Mouse (Mus musculus): ENCODE results near the gene Prpf31. TPM values are rescaled to one million over a fixed set of nuclear protein-coding genes. Genes with fewer than 3 reads are reported as not detected.
A peak's percentile ranks its signal among the peaks of the same experiment; 100 is the strongest.

The Prpf31 gene
- polyA plus RNA-seq, 1 experiment, result 24.1 TPM

GRCm38 (mm10) chr7:3644672-3645487 lies 15.1 kb downstream of the Prpf31 start, which contains the start of gene Cnot3:
Gene Cnot3 (plus strand): TSS chr7:3645268.
- Histone ChIP-seq H3K36me3 (ENCODE audit: control insufficient read depth, insufficient read depth, low read length) (peaks cover 7% of the 10 kb centered on the region), H3K4me1 (ENCODE audit: control insufficient read depth, insufficient read depth, insufficient read length) (peaks cover 12% of the 10 kb centered on the region; the same call in 1 of the 2 replicates), H3K4me3 (ENCODE audit: extremely low read depth, insufficient read depth, insufficient read length) (peak within 1 kb of the TSS; percentile 99), H3K27me3 (ENCODE audit: control insufficient read depth, insufficient read depth, low read length) (no peaks in the 10 kb centered on the region), H3K27ac (ENCODE audit: insufficient read depth, low read length) (peak within 1 kb of the TSS; percentile 97)
- under 1% methylated on average over 58 of the region's 58 CpGs for WGBS
- TF ChIP-seq CTCF (IDR thresholded peaks at IDR 0.05; ENCODE audit: extremely low read depth, insufficient read depth, insufficient read length, insufficient replicate concordance) (no peak), POLR2A (IDR thresholded peaks at IDR 0.05; ENCODE audit: low read depth, low read length) (peak; percentile 67)
- DNase-seq (ENCODE audit: low read depth in 1 of 2, low spot score in 2 of 2), result peak; percentile 95 to 100

- TF ChIP-seq POLR2A (IDR thresholded peaks at IDR 0.05; ENCODE audit: low read depth, low read length) (no peak), CTCF (IDR thresholded peaks at IDR 0.05; ENCODE audit: extremely low read depth, insufficient read depth, insufficient read length, insufficient replicate concordance) (no peak)
- Histone ChIP-seq H3K4me1 (ENCODE audit: control insufficient read depth, insufficient read depth, insufficient read length) (peaks cover 12% of the 10 kb centered on the region; the same call in 1 of the 2 replicates), H3K27ac (ENCODE audit: insufficient read depth, low read length) (peak overlapping the region; percentile 97), H3K27me3 (ENCODE audit: control insufficient read depth, insufficient read depth, low read length) (no peaks in the 10 kb centered on the region), H3K4me3 (ENCODE audit: extremely low read depth, insufficient read depth, insufficient read length) (peak overlapping the region; percentile 99), H3K36me3 (ENCODE audit: control insufficient read depth, insufficient read depth, low read length) (peaks cover 5% of the 10 kb centered on the region)
- no peak for DNase-seq (ENCODE audit: low read depth in 1 of 2, low spot score in 2 of 2)
- WGBS, result 1% methylated on average over 53 of the region's 58 CpGs
Measured at GRCm38 (mm10) chr7:3645488-3646025, 15.8 kb downstream of the Prpf31 start.

GRCm38 (mm10) chr7:3646188-3646587 lies 16.4 kb downstream of the Prpf31 start:
- TF ChIP-seq POLR2A (IDR thresholded peaks at IDR 0.05; ENCODE audit: low read depth, low read length) (no peak), CTCF (IDR thresholded peaks at IDR 0.05; ENCODE audit: extremely low read depth, insufficient read depth, insufficient read length, insufficient replicate concordance) (no peak)
- H3K27me3 ChIP-seq (ENCODE audit: control insufficient read depth, insufficient read depth, low read length), result no peaks in the 10 kb centered on the region
- H3K36me3 ChIP-seq (ENCODE audit: control insufficient read depth, insufficient read depth, low read length), result peaks cover 6% of the 10 kb centered on the region
- WGBS, result 10% methylated on average over 9 of the region's 9 CpGs
- H3K27ac ChIP-seq (ENCODE audit: insufficient read depth, low read length), result peak overlapping the region; percentile 5; the same call in 1 of the 2 replicates
- no peak for DNase-seq (ENCODE audit: low read depth in 1 of 2, low spot score in 2 of 2)
- peaks cover 12% of the 10 kb centered on the region; the same call in 1 of the 2 replicates for H3K4me1 ChIP-seq (ENCODE audit: control insufficient read depth, insufficient read depth, insufficient read length)
- peak overlapping the region; percentile 99 for H3K4me3 ChIP-seq (ENCODE audit: extremely low read depth, insufficient read depth, insufficient read length)

GRCm38 (mm10) chr7:3646641-3647040 lies 16.9 kb downstream of the Prpf31 start:
- peaks cover 9% of the 10 kb centered on the region for H3K36me3 ChIP-seq (ENCODE audit: control insufficient read depth, insufficient read depth, low read length)
- H3K4me3 ChIP-seq (ENCODE audit: extremely low read depth, insufficient read depth, insufficient read length), result peak overlapping the region; percentile 99; the same call in 1 of the 2 replicates
- TF ChIP-seq CTCF (IDR thresholded peaks at IDR 0.05; ENCODE audit: extremely low read depth, insufficient read depth, insufficient read length, insufficient replicate concordance), result no peak
- TF ChIP-seq POLR2A (IDR thresholded peaks at IDR 0.05; ENCODE audit: low read depth, low read length), result no peak
- no peak overlapping the region for H3K27ac ChIP-seq (ENCODE audit: insufficient read depth, low read length)
- no peaks in the 10 kb centered on the region for H3K27me3 ChIP-seq (ENCODE audit: control insufficient read depth, insufficient read depth, low read length)
- 54% methylated on average over 4 of the region's 4 CpGs for WGBS
- H3K4me1 ChIP-seq (ENCODE audit: control insufficient read depth, insufficient read depth, insufficient read length), result peaks cover 12% of the 10 kb centered on the region; the same call in 1 of the 2 replicates
- no peak for DNase-seq (ENCODE audit: low read depth in 1 of 2, low spot score in 2 of 2)

GRCm38 (mm10) chr7:3656966-3657365 lies 27.2 kb downstream of the Prpf31 start:
- Histone ChIP-seq H3K4me3 (ENCODE audit: extremely low read depth, insufficient read depth, insufficient read length) (no peak overlapping the region), H3K4me1 (ENCODE audit: control insufficient read depth, insufficient read depth, insufficient read length) (no peaks in the 10 kb centered on the region), H3K36me3 (ENCODE audit: control insufficient read depth, insufficient read depth, low read length) (peaks cover 71% of the 10 kb centered on the region), H3K27me3 (ENCODE audit: control insufficient read depth, insufficient read depth, low read length) (no peaks in the 10 kb centered on the region), H3K27ac (ENCODE audit: insufficient read depth, low read length) (no peak overlapping the region)
- 95% methylated on average over 4 of the region's 4 CpGs for WGBS
- DNase-seq (ENCODE audit: low read depth in 1 of 2, low spot score in 2 of 2), result no peak
- TF ChIP-seq POLR2A (IDR thresholded peaks at IDR 0.05; ENCODE audit: low read depth, low read length) (no peak), CTCF (IDR thresholded peaks at IDR 0.05; ENCODE audit: extremely low read depth, insufficient read depth, insufficient read length, insufficient replicate concordance) (no peak)

- no peak for TF ChIP-seq POLR2A (IDR thresholded peaks at IDR 0.05; ENCODE audit: low read depth, low read length)
- no peak for TF ChIP-seq CTCF (IDR thresholded peaks at IDR 0.05; ENCODE audit: extremely low read depth, insufficient read depth, insufficient read length, insufficient replicate concordance)
- WGBS, result 94% methylated on average over 14 of the region's 14 CpGs
- Histone ChIP-seq H3K4me3 (ENCODE audit: extremely low read depth, insufficient read depth, insufficient read length) (no peak overlapping the region), H3K36me3 (ENCODE audit: control insufficient read depth, insufficient read depth, low read length) (peaks cover 68% of the 10 kb centered on the region), H3K4me1 (ENCODE audit: control insufficient read depth, insufficient read depth, insufficient read length) (no peaks in the 10 kb centered on the region), H3K27ac (ENCODE audit: insufficient read depth, low read length) (no peak overlapping the region), H3K27me3 (ENCODE audit: control insufficient read depth, insufficient read depth, low read length) (no peaks in the 10 kb centered on the region)
- no peak for DNase-seq (ENCODE audit: low read depth in 1 of 2, low spot score in 2 of 2)
Measured at GRCm38 (mm10) chr7:3658578-3658977, 28.8 kb downstream of the Prpf31 start.
